Mouse (Mus musculus): ENCODE data around the gene Jhy. TPM values are rescaled to one million over a fixed set of nuclear protein-coding genes. Genes with fewer than 3 reads are reported as not detected.

Gene Jhy
- polyA plus RNA-seq, 1 experiment, result not detected

DNA sequence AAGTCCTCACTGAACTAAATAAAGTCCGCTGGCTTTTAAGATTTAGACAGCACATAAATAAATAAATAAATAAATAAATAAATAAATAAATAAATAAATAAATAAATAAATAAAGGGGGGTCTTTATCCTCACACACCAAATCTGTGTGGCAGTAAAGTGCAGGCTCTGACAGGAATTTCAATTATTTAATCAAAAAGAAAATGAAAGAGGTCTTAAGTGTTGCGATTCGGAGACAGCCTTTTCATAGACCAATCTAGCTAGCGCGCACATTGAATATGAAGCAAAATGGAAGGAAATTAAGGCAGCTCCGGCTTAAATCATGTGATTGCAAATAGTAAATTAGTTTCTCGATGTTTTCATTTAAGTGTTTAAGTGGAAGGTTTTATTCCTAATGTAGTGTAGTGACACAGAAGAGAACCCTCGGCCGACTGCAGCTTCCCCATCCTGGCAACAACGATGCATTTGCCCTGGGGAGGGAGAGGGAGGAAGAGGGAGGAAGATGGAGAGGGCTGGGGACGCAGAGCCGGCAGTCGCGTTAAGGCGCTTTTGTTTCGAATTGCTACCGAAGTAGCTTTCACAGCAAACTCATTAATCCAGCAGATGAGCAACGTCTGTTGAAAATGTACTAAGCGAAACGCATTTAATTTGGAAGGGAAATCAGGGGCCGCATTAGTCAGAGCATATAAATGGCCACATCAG is 105.3 kb downstream of the Jhy start:
- no peak for DNase-seq (ENCODE audit: low spot score)

GRCm38 (mm10) chr9:40851515-40851914 is 112.4 kb downstream of the Jhy start:
- no peak for DNase-seq (ENCODE audit: low spot score)

Other genes starting within 250 kb of the Jhy start
- 1,107 and 1,301 TPM in 2 replicates for gene Hspa8, start 163.1 kb downstream of the Jhy start, polyA plus RNA-seq (2012; rRNA removed)
- not detected in 2 replicates for gene Bsx, start 90.0 kb downstream of the Jhy start, polyA plus RNA-seq (2012; rRNA removed)
- gene Crtam, start 40.5 kb upstream of the Jhy start, polyA plus RNA-seq (2012; rRNA removed), result 0.08 and 0.10 TPM in 2 replicates
- 4.2 and 4.6 TPM in 2 replicates for gene Ubash3b, start 197.6 kb upstream of the Jhy start, polyA plus RNA-seq (2012; rRNA removed)

All from urinary bladder, adult 2 months (tissue).